Mouse (Mus musculus): ENCODE data around the gene Fbln1. TPM values are rescaled to one million over a fixed set of nuclear protein-coding genes. Genes with fewer than 3 reads are reported as not detected.

Gene Fbln1
- polyA plus RNA-seq, 1 experiment from 2014 or later: 17.1 TPM

DNA sequence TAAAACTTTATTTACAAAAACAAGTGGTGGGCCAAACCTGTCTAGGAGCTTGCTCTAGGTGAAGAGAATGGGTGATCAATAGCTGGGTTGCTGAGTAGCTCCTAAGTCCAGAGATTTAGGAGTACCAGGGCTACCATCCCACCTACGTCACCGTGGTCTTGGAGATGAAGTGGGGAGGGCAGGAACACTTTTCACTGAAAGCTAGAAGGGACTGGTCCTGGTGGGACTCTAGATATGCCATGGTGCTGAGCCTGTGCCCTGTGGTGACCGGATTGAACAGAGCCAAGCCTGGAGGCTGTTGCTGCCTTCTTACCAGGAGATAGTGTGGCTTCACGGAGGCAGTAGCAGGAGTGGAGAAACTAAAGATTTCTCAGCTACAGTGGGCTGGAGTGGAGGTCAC lies 34.3 kb downstream of the Fbln1 start:
- H3K4me2 ChIP-seq (ENCODE audit: low read depth, low read length): no peak overlapping the region
- no peaks in the 10 kb centered on the region for H3K36me3 ChIP-seq (ENCODE audit: control insufficient read depth, insufficient read depth, low read length)
- H3K9me3 ChIP-seq (ENCODE audit: control insufficient read depth, low read length): no peaks in the 10 kb centered on the region
- WGBS: 97% methylated on average over 4 of the region's 4 CpGs
- H3K4me1 ChIP-seq (ENCODE audit: control insufficient read depth, insufficient read depth, low read length): no peaks in the 10 kb centered on the region
- H3K4me3 ChIP-seq (ENCODE audit: low read depth, low read length): no peak overlapping the region
- no peak overlapping the region for H3K27ac ChIP-seq (ENCODE audit: low read depth, low read length)
- no peak for ATAC-seq (ENCODE audit: low read depth)
- H3K27me3 ChIP-seq (ENCODE audit: control insufficient read depth, insufficient read depth, low read length): no peaks in the 10 kb centered on the region
- H3K9ac ChIP-seq (replicated peaks; ENCODE audit: low read depth, low read length): no peak overlapping the region

DNA sequence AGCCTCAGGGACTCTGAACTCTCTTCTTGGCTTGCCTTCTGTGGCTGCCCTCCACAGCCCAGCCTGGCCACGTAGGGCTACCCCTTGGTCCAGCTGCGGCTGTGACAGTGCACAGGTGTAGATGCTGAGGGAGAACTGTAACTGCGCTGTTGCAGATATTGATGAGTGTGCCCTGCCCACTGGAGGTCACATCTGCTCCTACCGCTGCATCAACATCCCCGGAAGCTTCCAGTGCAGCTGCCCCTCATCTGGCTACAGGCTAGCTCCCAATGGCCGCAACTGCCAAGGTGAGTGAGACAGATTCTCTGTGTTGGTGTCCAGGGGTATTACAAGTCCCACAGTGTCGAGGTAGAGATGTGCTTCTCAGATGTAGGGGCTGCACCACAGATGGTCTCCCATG lies 36.1 kb downstream of the Fbln1 start:
- H3K27me3 ChIP-seq (ENCODE audit: control insufficient read depth, insufficient read depth, low read length): no peaks in the 10 kb centered on the region
- H3K9me3 ChIP-seq (ENCODE audit: control insufficient read depth, low read length): no peaks in the 10 kb centered on the region
- no peak overlapping the region for H3K4me2 ChIP-seq (ENCODE audit: low read depth, low read length)
- H3K27ac ChIP-seq (ENCODE audit: low read depth, low read length): no peak overlapping the region
- ATAC-seq (ENCODE audit: low read depth): no peak
- no peak overlapping the region for H3K9ac ChIP-seq (replicated peaks; ENCODE audit: low read depth, low read length)
- H3K4me3 ChIP-seq (ENCODE audit: low read depth, low read length): no peak overlapping the region
- 96% methylated on average over 7 of the region's 7 CpGs for WGBS
- H3K36me3 ChIP-seq (ENCODE audit: control insufficient read depth, insufficient read depth, low read length): no peaks in the 10 kb centered on the region
- no peaks in the 10 kb centered on the region for H3K4me1 ChIP-seq (ENCODE audit: control insufficient read depth, insufficient read depth, low read length)

DNA sequence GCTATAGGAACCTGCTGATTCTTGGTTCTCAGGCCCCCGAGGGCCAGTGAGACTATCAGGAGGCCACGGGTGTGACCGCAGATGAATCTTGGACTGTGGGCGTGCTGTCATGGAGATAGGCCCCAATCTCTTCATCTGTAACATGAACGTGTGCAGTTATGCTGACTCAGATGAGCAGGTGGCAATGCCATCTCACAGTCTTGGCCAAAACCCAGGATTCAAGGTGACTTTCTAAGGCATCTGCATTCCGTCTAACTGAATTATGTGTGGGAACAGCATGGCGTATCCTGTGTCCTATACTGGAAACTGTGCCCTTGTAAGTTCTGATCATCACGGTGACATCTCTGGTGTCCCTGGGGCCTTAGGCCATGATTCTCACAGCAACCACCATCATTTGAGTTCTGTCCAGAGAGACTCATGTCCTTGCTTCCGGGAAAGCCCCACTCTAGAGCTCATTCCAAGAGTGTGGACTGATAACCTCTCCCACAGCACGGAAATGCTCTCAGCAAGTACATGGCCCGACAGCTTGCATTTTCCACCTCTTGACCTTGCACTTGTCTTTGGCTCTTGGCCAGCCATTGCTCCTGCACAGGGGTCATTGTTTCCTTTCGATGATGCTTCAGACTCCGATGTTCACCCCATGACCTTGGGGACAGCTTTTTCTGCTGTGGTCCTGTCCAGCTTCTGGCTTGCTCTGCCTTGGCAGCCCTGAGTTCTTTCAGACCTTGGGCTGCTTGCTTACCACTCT lies 38.8 kb downstream of the Fbln1 start:
- H3K4me2 ChIP-seq (ENCODE audit: low read depth, low read length): no peak overlapping the region
- no peak overlapping the region for H3K27ac ChIP-seq (ENCODE audit: low read depth, low read length)
- WGBS: 92% methylated on average over 13 of the region's 13 CpGs
- H3K9ac ChIP-seq (replicated peaks; ENCODE audit: low read depth, low read length): no peak overlapping the region
- H3K9me3 ChIP-seq (ENCODE audit: control insufficient read depth, low read length): no peaks in the 10 kb centered on the region
- no peaks in the 10 kb centered on the region for H3K27me3 ChIP-seq (ENCODE audit: control insufficient read depth, insufficient read depth, low read length)
- no peaks in the 10 kb centered on the region for H3K36me3 ChIP-seq (ENCODE audit: control insufficient read depth, insufficient read depth, low read length)
- no peak for ATAC-seq (ENCODE audit: low read depth)
- H3K4me3 ChIP-seq (ENCODE audit: low read depth, low read length): no peak overlapping the region
- H3K4me1 ChIP-seq (ENCODE audit: control insufficient read depth, insufficient read depth, low read length): no peaks in the 10 kb centered on the region

DNA sequence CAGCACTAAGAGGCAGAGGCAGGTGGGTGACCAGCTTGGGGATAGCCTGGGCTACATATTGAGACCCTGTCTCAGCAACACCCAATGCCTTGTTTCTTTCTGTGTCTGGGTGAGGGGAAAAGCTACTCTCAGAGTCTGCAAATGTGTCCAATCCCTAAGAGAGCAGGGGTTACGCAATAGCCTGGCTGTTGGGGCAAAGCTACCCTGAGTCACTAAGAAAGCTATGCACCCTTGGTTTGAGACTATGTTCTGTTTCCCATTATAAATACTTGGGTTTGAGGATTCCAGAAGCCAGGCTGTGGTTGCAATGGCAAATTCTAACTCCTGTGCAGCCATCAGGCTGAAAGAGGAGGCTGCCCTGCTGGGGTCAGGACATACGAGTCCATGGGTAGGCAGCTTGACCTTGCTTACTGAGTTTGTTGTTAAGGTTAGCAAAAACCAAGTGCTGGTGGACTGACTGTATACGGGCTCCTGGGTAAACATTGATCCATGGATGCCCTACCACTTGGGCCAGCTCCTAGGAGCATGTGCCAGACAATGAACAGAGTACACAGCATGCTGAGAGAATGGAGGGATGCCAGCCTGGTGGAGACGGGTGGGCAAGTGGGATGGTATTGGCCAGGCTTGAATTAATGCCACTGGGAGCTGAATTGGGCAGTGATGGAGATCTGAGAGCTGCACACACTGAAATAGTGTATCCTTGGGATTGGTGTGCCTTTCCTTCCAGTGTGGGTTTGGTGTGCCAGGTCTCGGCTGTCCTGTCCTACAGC lies 39.7 kb downstream of the Fbln1 start:
- WGBS: 90% methylated on average over 5 of the region's 5 CpGs
- no peaks in the 10 kb centered on the region for H3K9me3 ChIP-seq (ENCODE audit: control insufficient read depth, low read length)
- no peaks in the 10 kb centered on the region for H3K36me3 ChIP-seq (ENCODE audit: control insufficient read depth, insufficient read depth, low read length)
- no peak for ATAC-seq (ENCODE audit: low read depth)
- no peak overlapping the region for H3K27ac ChIP-seq (ENCODE audit: low read depth, low read length)
- no peak overlapping the region for H3K4me3 ChIP-seq (ENCODE audit: low read depth, low read length)
- no peaks in the 10 kb centered on the region for H3K27me3 ChIP-seq (ENCODE audit: control insufficient read depth, insufficient read depth, low read length)
- no peak overlapping the region for H3K9ac ChIP-seq (replicated peaks; ENCODE audit: low read depth, low read length)
- no peak overlapping the region for H3K4me2 ChIP-seq (ENCODE audit: low read depth, low read length)
- no peaks in the 10 kb centered on the region for H3K4me1 ChIP-seq (ENCODE audit: control insufficient read depth, insufficient read depth, low read length)

DNA sequence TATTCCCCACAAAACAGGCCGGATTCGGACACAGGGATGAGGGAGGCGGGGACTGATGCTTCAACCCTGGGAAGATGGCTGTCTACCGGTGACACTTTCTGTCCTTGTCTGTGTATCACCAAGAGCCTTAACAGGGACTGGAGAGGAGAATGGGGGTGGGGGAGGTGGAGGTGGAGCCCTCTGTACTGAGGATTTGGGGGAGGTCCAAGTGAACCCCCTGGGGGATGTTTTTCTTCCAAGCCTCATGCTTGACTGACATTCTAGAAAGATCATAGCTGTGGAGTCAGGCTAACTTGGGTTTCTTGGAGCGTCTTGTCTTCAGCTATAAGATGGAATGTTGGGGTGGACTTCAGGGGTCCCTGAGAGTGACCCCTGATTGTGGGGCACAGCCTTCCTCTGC lies 40.3 kb downstream of the Fbln1 start:
- Histone ChIP-seq H3K27ac (ENCODE audit: low read depth, low read length) (no peak overlapping the region), H3K27me3 (ENCODE audit: control insufficient read depth, insufficient read depth, low read length) (no peaks in the 10 kb centered on the region), H3K4me2 (ENCODE audit: low read depth, low read length) (no peak overlapping the region), H3K36me3 (ENCODE audit: control insufficient read depth, insufficient read depth, low read length) (no peaks in the 10 kb centered on the region), H3K9ac (replicated peaks; ENCODE audit: low read depth, low read length) (no peak overlapping the region), H3K9me3 (ENCODE audit: control insufficient read depth, low read length) (no peaks in the 10 kb centered on the region), H3K4me3 (ENCODE audit: low read depth, low read length) (no peak overlapping the region), H3K4me1 (ENCODE audit: control insufficient read depth, insufficient read depth, low read length) (no peaks in the 10 kb centered on the region)
- no peak for ATAC-seq (ENCODE audit: low read depth)
- 95% methylated on average over 5 of the region's 5 CpGs for WGBS

DNA sequence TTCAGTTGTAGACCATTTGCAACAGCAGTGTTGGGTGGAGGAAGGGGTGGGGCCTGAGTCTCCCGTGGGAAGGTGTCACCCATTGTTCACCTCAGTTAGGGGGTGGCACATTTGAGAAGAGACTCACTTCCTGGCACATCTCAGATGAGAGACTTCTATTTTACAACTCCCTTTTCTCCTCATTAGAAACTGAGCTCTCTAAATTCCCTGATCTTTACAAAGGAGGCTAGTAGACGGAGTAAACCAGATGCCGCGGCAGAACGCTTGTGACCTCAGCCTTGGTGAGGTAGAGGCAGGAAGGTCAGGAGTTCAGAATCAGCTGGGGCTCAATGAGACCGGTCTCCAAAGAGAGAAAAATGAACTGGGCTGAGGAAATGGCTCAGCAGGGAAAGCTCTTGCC lies 41.2 kb downstream of the Fbln1 start:
- Histone ChIP-seq H3K4me3 (ENCODE audit: low read depth, low read length) (no peak overlapping the region), H3K4me2 (ENCODE audit: low read depth, low read length) (no peak overlapping the region), H3K27me3 (ENCODE audit: control insufficient read depth, insufficient read depth, low read length) (no peaks in the 10 kb centered on the region), H3K9ac (replicated peaks; ENCODE audit: low read depth, low read length) (no peak overlapping the region), H3K9me3 (ENCODE audit: control insufficient read depth, low read length) (no peaks in the 10 kb centered on the region), H3K4me1 (ENCODE audit: control insufficient read depth, insufficient read depth, low read length) (no peaks in the 10 kb centered on the region), H3K36me3 (ENCODE audit: control insufficient read depth, insufficient read depth, low read length) (no peaks in the 10 kb centered on the region), H3K27ac (ENCODE audit: low read depth, low read length) (no peak overlapping the region)
- ATAC-seq (ENCODE audit: low read depth): no peak
- WGBS: 57% methylated on average over 6 of the region's 6 CpGs

DNA sequence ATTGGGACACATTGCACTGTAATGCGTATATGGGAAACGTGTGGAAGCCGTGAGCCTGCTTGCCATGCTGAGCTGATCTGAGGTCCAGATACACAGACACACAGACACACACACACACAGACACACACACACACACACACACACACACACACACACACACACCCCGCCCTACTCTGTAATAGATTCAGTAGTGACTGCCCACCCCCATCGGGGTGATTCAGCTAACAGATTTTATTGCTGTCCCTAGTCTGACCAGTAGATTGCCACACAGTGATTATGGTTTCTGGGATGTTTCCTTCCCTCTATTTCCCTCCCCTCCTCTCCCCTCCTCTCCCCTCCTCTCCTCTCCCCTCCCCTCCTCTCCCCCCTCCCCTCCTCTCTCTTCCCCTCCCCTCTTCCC lies 42.6 kb downstream of the Fbln1 start:
- WGBS: 87% methylated on average over 5 of the region's 5 CpGs
- ATAC-seq (ENCODE audit: low read depth): no peak
- H3K36me3 ChIP-seq (ENCODE audit: control insufficient read depth, insufficient read depth, low read length): no peaks in the 10 kb centered on the region

DNA sequence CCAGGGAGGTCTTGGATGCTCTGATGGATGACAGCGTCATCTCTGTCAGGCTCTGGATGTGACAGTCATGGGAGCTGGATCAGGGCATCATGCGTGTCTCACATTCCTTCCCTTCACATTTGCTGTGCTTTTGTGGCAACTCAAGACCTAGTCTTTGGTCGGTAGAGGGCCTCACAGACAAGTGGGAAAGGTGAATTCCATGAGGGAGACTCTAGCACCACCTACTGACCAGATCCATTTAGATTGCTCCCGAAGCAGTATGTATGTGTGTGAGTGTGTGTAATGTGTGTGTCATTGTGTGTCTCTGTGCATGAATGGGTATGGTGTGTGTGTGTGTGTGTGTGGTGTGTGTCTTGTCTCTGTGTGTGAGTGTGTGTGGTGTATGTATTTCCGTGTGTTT lies 43.5 kb downstream of the Fbln1 start:
- Histone ChIP-seq H3K4me3 (ENCODE audit: low read depth, low read length) (no peak overlapping the region), H3K36me3 (ENCODE audit: control insufficient read depth, insufficient read depth, low read length) (no peaks in the 10 kb centered on the region), H3K27ac (ENCODE audit: low read depth, low read length) (no peak overlapping the region), H3K4me2 (ENCODE audit: low read depth, low read length) (no peak overlapping the region), H3K4me1 (ENCODE audit: control insufficient read depth, insufficient read depth, low read length) (no peaks in the 10 kb centered on the region), H3K9ac (replicated peaks; ENCODE audit: low read depth, low read length) (no peak overlapping the region), H3K27me3 (ENCODE audit: control insufficient read depth, insufficient read depth, low read length) (no peaks in the 10 kb centered on the region), H3K9me3 (ENCODE audit: control insufficient read depth, low read length) (no peaks in the 10 kb centered on the region)
- WGBS: 65% methylated on average over 5 of the region's 5 CpGs
- ATAC-seq (ENCODE audit: low read depth): 0 out of 2 replicates have a peak, but pooled peaks have one; percentile 14

More for the DNA sequence above, 42.6 kb downstream of the Fbln1 start:
- no peak overlapping the region for H3K27ac ChIP-seq (ENCODE audit: low read depth, low read length)
- no peaks in the 10 kb centered on the region for H3K27me3 ChIP-seq (ENCODE audit: control insufficient read depth, insufficient read depth, low read length)
- no peaks in the 10 kb centered on the region for H3K4me1 ChIP-seq (ENCODE audit: control insufficient read depth, insufficient read depth, low read length)
- H3K9ac ChIP-seq (replicated peaks; ENCODE audit: low read depth, low read length): no peak overlapping the region
- no peak overlapping the region for H3K4me2 ChIP-seq (ENCODE audit: low read depth, low read length)
- no peak overlapping the region for H3K4me3 ChIP-seq (ENCODE audit: low read depth, low read length)
- no peaks in the 10 kb centered on the region for H3K9me3 ChIP-seq (ENCODE audit: control insufficient read depth, low read length)

DNA sequence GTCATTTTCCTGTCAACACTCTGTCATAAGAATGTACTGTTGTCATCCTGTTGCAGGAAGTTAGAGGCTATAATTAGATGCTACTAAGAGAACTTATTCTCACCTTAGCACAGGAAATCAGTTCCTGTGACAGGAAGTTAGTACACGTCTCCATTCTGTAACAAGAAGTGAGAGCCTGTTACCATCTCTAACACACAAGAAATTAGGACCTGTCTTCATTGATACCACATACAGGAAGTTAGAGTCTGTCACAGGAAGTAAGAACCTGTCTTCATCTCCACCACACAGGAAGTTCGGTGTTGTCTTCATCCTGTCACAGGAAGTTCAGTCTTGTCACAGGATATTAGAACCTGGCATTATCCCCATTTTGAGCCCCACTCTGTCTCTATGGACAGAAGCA lies 44.7 kb downstream of the Fbln1 start:
- Histone ChIP-seq H3K27ac (ENCODE audit: low read depth, low read length) (no peak overlapping the region), H3K27me3 (ENCODE audit: control insufficient read depth, insufficient read depth, low read length) (no peaks in the 10 kb centered on the region), H3K4me1 (ENCODE audit: control insufficient read depth, insufficient read depth, low read length) (no peaks in the 10 kb centered on the region), H3K9me3 (ENCODE audit: control insufficient read depth, low read length) (no peaks in the 10 kb centered on the region), H3K9ac (replicated peaks; ENCODE audit: low read depth, low read length) (no peak overlapping the region), H3K4me2 (ENCODE audit: low read depth, low read length) (no peak overlapping the region), H3K4me3 (ENCODE audit: low read depth, low read length) (no peak overlapping the region), H3K36me3 (ENCODE audit: control insufficient read depth, insufficient read depth, low read length) (no peaks in the 10 kb centered on the region)
- 98% methylated on average over 2 of the region's 2 CpGs for WGBS
- ATAC-seq (ENCODE audit: low read depth): no peak
